Mouse (Mus musculus): ENCODE data around the gene Plxna4.

Gene Plxna4

GRCm38 (mm10) chr6:32167725-32168124 is 420.3 kb downstream of the Plxna4 start:
- no peak for DNase-seq (ENCODE audit: low spot score)

DNA sequence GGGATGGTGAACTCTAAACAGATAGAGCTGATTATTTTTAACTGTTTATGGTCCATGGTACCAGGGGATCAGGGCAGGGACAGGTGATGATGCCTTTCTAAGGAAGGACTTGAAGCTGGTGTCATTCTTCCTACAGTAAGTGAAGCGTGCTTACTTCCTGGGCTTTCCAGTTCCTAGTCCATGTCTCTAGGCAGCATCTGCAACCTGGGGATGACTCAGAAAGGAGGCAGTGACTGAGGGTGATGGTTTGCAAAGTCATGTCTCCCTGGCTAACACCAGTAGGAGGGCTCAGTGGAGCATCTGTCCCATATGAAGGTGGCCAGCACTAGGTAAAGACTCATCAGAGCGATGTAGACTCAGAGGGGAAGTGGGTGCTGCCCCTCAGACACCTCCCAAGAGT is 427.6 kb downstream of the Plxna4 start:
- no peak for DNase-seq (ENCODE audit: low spot score)

DNA sequence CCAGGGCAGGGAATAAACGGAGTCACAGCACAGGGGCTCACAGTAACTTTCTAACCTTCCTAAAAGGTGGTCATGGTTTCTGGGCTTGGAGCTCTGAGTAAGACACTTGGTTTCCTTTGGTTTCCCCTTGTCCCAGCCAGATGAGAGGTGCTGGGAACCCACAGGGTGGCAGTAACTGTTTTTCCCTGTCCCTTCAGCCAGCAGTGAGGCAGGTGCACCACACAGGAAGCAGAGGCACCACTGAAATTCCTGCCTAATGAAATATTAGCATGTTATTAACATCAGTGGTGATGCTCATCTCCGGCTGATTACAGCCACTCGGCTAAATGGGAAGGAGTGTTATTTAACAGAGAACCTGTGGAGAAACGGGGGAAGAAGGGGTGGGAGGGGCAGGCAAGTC is 428.1 kb downstream of the Plxna4 start:
- no peak for DNase-seq (ENCODE audit: low spot score)

GRCm38 (mm10) chr6:32158347-32158746 is 429.6 kb downstream of the Plxna4 start:
- DNase-seq (ENCODE audit: low spot score): no peak

DNA sequence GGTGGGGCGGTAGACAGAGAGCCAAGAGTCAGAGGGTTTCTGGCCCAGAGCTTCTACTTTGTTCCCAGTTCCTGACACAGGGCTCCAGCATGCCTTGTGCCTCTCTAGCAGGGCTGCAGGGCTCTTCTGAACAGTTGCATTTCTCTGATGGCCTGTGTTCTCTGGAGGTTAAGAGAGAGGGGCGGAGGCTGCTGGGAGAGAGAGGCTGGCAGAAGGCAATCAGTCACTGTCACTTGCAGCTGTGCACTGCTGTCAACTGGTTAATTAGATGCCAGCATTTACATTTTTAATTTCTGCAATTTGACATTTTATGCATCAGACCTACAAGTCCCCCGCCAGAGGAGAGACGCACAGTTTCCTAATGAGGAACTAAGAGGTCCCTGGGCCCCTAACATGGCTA is 434.8 kb downstream of the Plxna4 start:
- no peak for DNase-seq (ENCODE audit: low spot score)

GRCm38 (mm10) chr6:32150836-32151235 is 437.2 kb downstream of the Plxna4 start:
- no peak for DNase-seq (ENCODE audit: low spot score)

DNA sequence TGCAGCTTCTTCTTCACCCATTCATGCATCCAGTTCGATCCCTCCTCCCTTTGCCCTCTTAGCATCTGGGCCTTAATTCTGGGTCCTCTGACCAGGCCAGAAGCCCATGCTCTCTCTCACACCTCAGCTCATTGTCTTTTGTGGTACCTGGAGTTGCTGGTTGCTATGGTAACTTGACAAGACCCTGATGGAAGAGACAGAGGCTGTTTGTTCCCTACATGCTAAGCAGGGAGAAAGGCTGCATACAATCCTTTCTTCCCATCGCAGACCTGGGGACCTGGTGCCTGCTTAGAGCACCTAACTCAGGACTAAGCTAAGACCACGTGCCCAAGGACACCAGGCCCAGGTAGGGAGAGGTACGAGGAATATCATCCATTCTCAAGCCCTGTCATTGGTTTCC is 443.2 kb downstream of the Plxna4 start:
- DNase-seq (ENCODE audit: low spot score): no peak

DNA sequence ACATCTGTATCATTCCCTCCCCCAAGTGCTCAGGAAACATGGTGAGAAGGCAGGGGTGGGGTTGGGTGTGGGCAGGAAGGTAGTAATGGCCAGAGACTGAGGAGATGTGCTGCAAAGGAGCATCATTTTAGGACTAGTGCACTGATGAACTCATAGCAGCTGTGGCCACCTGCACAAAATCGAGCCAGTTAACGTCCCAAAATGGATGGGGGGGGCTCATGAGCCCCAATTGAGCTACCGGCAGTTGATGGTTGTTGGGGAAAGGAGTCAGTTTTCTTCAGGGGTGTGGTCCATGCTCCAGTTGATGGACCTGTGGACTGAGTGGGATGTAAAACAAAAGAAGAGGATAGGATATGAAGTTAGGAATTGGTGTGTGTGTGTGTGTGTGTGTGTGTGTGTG is 448.5 kb downstream of the Plxna4 start:
- DNase-seq (ENCODE audit: low spot score): no peak

DNA sequence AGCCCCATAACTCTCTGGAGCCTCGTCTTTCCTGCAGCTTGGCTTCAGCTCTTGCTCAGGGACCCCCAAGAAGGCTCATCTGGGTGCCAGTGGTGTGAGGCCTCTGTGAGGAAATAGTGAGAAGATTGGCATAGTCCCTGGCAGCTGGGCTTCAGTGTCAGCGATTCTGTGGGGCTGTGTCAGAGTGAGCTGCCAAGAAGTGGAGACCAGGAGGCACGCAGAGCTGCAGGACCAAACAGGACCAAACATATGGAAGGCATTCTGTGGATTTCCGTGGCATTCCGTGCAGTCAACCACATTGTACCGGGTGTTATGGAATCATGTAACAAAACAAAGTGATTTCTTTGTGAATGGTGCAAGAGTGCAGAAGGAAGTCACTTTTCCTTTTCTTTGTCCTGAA is 461.1 kb downstream of the Plxna4 start:
- DNase-seq (ENCODE audit: low spot score): no peak

GRCm38 (mm10) chr6:32122584-32123265 is 465.3 kb downstream of the Plxna4 start:
- no peak for DNase-seq (ENCODE audit: low spot score)

DNA sequence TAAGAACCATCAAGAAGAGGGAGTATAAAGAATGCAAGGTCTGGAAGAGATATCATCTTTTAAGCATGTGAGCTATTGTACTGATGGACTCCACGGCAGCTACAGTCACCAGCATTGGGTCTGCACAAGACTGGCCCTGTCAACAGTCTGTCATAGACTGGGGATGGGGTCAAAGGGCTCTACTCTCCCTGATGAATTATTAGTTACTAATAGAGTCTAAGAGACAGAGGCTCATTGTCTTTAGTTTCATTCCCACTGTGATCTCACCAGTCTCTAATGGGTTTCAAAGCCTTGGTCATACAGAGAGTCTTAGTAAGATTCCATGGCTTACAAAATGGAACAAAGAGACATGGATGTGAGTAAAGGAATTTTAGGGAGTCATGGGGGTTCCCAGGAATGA is 467.1 kb downstream of the Plxna4 start:
- DNase-seq (ENCODE audit: low spot score): no peak

- no peak for DNase-seq (ENCODE audit: low spot score)
These were observed 478.8 kb downstream of the Plxna4 start for GRCm38 (mm10) chr6:32109207-32109606.

DNA sequence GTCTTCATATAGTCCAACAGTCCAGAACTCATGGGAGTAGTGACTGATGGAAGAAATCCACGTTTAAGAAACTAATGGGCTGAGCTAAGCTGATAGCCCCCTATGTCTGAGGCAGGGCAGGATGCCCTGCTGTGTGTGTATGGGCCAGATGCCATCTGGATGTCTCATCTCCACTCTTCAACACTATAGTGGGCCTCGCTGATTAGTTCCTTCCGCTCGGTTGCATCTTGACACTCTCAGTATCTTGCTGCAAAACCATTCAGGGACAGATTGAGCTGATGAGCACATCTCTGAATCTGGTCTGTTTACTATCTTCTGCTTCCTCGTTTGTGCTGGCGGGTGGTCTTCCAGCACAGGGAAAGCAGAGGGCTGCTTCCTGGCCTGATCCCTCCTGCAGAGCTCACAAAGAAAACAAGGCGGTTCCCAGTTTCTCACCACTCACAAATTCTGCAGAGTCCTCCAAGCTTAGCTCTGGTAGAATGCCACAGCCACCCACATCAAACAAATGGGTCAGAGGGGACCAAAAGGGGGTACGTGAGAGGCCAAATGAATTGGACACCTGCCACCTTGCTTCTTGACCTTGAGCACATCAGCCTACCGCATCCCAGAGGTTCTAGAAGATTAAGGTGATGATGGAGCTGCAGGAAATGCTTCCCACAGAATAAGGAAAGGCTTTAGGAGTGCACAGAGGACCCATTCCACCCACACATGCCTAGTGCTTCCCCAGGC is 482.3 kb downstream of the Plxna4 start:
- DNase-seq (ENCODE audit: low spot score): no peak
